Mouse (Mus musculus): ENCODE data around the gene Acot7. TPM values are rescaled to one million over a fixed set of nuclear protein-coding genes. Genes with fewer than 3 reads are reported as not detected.
A peak's percentile ranks its signal among the peaks of the same experiment; 100 is the strongest.

The Acot7 gene
- polyA plus RNA-seq, 1 experiment: 167 TPM

DNA sequence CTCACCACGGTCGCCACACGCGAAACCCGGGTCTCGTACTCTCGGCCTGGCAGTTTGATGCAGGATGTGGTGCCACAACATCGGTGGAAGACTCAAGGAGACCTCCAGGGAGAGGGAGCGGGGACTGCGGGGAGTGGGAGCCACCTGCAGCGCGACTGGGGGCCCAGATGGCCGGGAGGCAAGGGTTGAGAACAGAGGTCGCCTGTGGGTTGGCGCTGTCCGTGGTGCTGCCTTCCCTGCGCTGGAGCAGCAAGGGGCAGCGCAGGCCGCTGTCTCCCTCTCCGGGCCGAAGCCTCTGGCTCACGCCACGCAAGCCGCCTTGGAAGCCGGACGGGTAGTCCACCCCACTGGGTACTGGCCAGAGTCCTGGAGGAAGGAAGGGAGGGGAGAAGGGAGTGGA is 109.0 kb downstream of the Acot7 start:
- Histone ChIP-seq H3K27me3 (ENCODE audit: control insufficient read depth, insufficient read depth, insufficient read length) (peaks cover 57% of the 10 kb centered on the region), H3K79me2 (ENCODE audit: control insufficient read depth, insufficient read depth) (no peaks in the 10 kb centered on the region), H3K4me3 (no peak overlapping the region), H3K36me3 (ENCODE audit: control insufficient read depth, insufficient read depth) (no peaks in the 10 kb centered on the region), H3ac (ENCODE audit: control insufficient read depth, insufficient read length) (no peak overlapping the region), H3K4me2 (ENCODE audit: low read depth) (no peak overlapping the region)
- TF ChIP-seq E2F4 (IDR thresholded peaks at IDR 0.05; ENCODE audit: insufficient read depth): no peak
- peak; percentile 98 for TF ChIP-seq REST (IDR thresholded peaks at IDR 0.05; ENCODE audit: insufficient read depth, insufficient read length)
- TF ChIP-seq TCF12 (IDR thresholded peaks at IDR 0.05; ENCODE audit: insufficient read depth, poor library complexity, severe bottlenecking): no peak
- TF ChIP-seq MYOD1 (IDR thresholded peaks at IDR 0.05; ENCODE audit: control insufficient read depth in 1 of 3, insufficient read length in 2 of 3, low read depth in 2 of 3): peak in 1 of 3 experiments; percentile 41
- TF ChIP-seq MYOG (IDR thresholded peaks at IDR 0.05; ENCODE audit: control insufficient read depth in 1 of 3, insufficient read depth in 1 of 3, insufficient read length in 2 of 3, low read depth in 2 of 3): peak in 2 of 3 experiments; percentile 27 to 55
- TF ChIP-seq POLR2AphosphoS2 (IDR thresholded peaks at IDR 0.05; ENCODE audit: insufficient read length, low read depth): no peak
- TF ChIP-seq POLR2A (IDR thresholded peaks at IDR 0.05; ENCODE audit: insufficient read length, low read depth): no peak
- TF ChIP-seq TCF3 (IDR thresholded peaks at IDR 0.05; ENCODE audit: insufficient read length, low read depth): no peak

GRCm38 (mm10) chr4:152287317-152288120 is 109.6 kb downstream of the Acot7 start:
- no peak overlapping the region for H3K4me3 ChIP-seq
- no peaks in the 10 kb centered on the region for H3K79me2 ChIP-seq (ENCODE audit: control insufficient read depth, insufficient read depth)
- peak; percentile 14 for TF ChIP-seq REST (IDR thresholded peaks at IDR 0.05; ENCODE audit: insufficient read depth, insufficient read length)
- no peak for TF ChIP-seq TCF12 (IDR thresholded peaks at IDR 0.05; ENCODE audit: insufficient read depth, poor library complexity, severe bottlenecking)
- no peaks in the 10 kb centered on the region for H3K36me3 ChIP-seq (ENCODE audit: control insufficient read depth, insufficient read depth)
- H3ac ChIP-seq (ENCODE audit: control insufficient read depth, insufficient read length): no peak overlapping the region
- H3K27me3 ChIP-seq (ENCODE audit: control insufficient read depth, insufficient read depth, insufficient read length): peaks cover 63% of the 10 kb centered on the region
- H3K4me2 ChIP-seq (ENCODE audit: low read depth): no peak overlapping the region

- Histone ChIP-seq H3K36me3 (ENCODE audit: control insufficient read depth, insufficient read depth) (no peaks in the 10 kb centered on the region), H3K4me2 (ENCODE audit: low read depth) (no peak overlapping the region), H3ac (ENCODE audit: control insufficient read depth, insufficient read length) (no peak overlapping the region), H3K79me2 (ENCODE audit: control insufficient read depth, insufficient read depth) (no peaks in the 10 kb centered on the region), H3K4me3 (no peak overlapping the region), H3K27me3 (ENCODE audit: control insufficient read depth, insufficient read depth, insufficient read length) (peaks cover 65% of the 10 kb centered on the region)
- TF ChIP-seq E2F4 (IDR thresholded peaks at IDR 0.05; ENCODE audit: insufficient read depth): no peak
These were observed 110.5 kb downstream of the Acot7 start for GRCm38 (mm10) chr4:152288398-152288945.

- no peak for TF ChIP-seq USF1 (IDR thresholded peaks at IDR 0.05; ENCODE audit: low read depth)
- TF ChIP-seq TCF12 (IDR thresholded peaks at IDR 0.05; ENCODE audit: insufficient read depth, poor library complexity, severe bottlenecking): no peak
- no peak for TF ChIP-seq MAX (IDR thresholded peaks at IDR 0.05; ENCODE audit: low read depth)
- no peak for TF ChIP-seq CEBPB (IDR thresholded peaks at IDR 0.05; ENCODE audit: insufficient read depth, poor library complexity, severe bottlenecking)
- TF ChIP-seq SRF (IDR thresholded peaks at IDR 0.05; ENCODE audit: control insufficient read depth, insufficient read length, low read depth): no peak
- no peak for TF ChIP-seq MYOD1 (IDR thresholded peaks at IDR 0.05; ENCODE audit: control insufficient read depth in 1 of 3, insufficient read length in 2 of 3, low read depth in 2 of 3)
- no peak for TF ChIP-seq POLR2AphosphoS2 (IDR thresholded peaks at IDR 0.05; ENCODE audit: insufficient read length, low read depth)
- no peak for TF ChIP-seq TCF3 (IDR thresholded peaks at IDR 0.05; ENCODE audit: insufficient read length, low read depth)
- H3ac ChIP-seq (ENCODE audit: control insufficient read depth, insufficient read length): no peak overlapping the region
- H3K27me3 ChIP-seq (ENCODE audit: control insufficient read depth, insufficient read depth, insufficient read length): peaks cover 67% of the 10 kb centered on the region
- H3K36me3 ChIP-seq (ENCODE audit: control insufficient read depth, insufficient read depth): no peaks in the 10 kb centered on the region
- no peaks in the 10 kb centered on the region for H3K79me2 ChIP-seq (ENCODE audit: control insufficient read depth, insufficient read depth)
- H3K4me2 ChIP-seq (ENCODE audit: low read depth): no peak overlapping the region
- no peak overlapping the region for H3K4me3 ChIP-seq
These were observed 112.5 kb downstream of the Acot7 start for GRCm38 (mm10) chr4:152290385-152290784.

DNA sequence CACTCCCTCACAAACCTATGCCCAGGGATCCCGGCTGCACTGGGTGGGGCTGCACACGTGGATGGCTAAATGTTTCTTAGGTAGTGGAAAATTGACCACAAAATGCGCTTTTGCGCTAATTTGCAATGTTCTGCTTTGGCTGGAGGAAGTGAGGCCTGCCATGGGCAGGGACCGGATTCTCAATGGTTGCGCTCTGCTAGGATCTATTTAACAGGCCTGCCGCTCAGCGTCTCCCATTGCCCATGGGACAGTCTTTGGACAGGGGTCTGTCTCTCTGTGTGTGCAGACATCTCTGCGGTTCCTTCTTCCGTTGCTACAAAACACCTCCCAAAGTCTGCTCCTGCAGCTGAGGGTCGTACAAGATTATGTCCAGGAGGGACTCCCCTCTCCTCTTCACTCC is 113.1 kb downstream of the Acot7 start:
- peaks cover 66% of the 10 kb centered on the region for H3K27me3 ChIP-seq (ENCODE audit: control insufficient read depth, insufficient read depth, insufficient read length)

DNA sequence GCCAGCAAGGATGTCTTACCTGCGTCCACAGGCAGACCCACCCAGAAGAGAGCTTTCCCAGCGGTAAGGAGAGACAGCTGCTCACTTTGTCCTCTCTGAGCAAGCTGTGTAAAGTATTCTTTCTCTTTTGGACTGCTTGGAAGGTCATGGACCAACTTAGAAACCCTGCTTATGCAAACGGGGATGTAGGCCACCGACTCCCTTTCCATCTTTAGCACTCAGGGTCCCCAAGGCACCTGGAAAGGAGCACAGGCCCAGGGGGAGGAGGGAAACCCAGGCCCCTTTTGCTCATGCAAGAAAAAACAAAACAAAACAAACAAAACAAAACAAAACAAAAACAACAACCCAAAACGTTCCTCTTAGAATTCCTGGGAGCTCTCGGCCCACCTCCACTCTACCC is 113.6 kb downstream of the Acot7 start, which contains the start of gene Hes3:
Hes3 (minus strand) TSS at position 101 of the 400 bp plus-strand sequence.
- peak within 1 kb of the TSS; percentile 6 for H3K4me2 ChIP-seq (ENCODE audit: low read depth)
- no peaks in the 10 kb centered on the region for H3K36me3 ChIP-seq (ENCODE audit: control insufficient read depth, insufficient read depth)
- no peak within 1 kb of the TSS for H3ac ChIP-seq (ENCODE audit: control insufficient read depth, insufficient read length)
- no peak within 1 kb of the TSS for H3K4me3 ChIP-seq
- peaks cover 60% of the 10 kb centered on the region for H3K27me3 ChIP-seq (ENCODE audit: control insufficient read depth, insufficient read depth, insufficient read length)
- TF ChIP-seq TCF3 (IDR thresholded peaks at IDR 0.05; ENCODE audit: insufficient read length, low read depth) (no peak), MAX (IDR thresholded peaks at IDR 0.05; ENCODE audit: low read depth) (no peak), SRF (IDR thresholded peaks at IDR 0.05; ENCODE audit: control insufficient read depth, insufficient read length, low read depth) (no peak), CEBPB (IDR thresholded peaks at IDR 0.05; ENCODE audit: insufficient read depth, poor library complexity, severe bottlenecking) (no peak), REST (IDR thresholded peaks at IDR 0.05; ENCODE audit: insufficient read depth, insufficient read length) (no peak), TCF12 (IDR thresholded peaks at IDR 0.05; ENCODE audit: insufficient read depth, poor library complexity, severe bottlenecking) (no peak), E2F4 (IDR thresholded peaks at IDR 0.05; ENCODE audit: insufficient read depth) (no peak), MYOG (IDR thresholded peaks at IDR 0.05; ENCODE audit: control insufficient read depth in 1 of 3, insufficient read depth in 1 of 3, insufficient read length in 2 of 3, low read depth in 2 of 3) (no peak)
- no peaks in the 10 kb centered on the region for H3K79me2 ChIP-seq (ENCODE audit: control insufficient read depth, insufficient read depth)

More for the DNA sequence above, 113.1 kb downstream of the Acot7 start:
- no peak overlapping the region for H3ac ChIP-seq (ENCODE audit: control insufficient read depth, insufficient read length)
- H3K4me2 ChIP-seq (ENCODE audit: low read depth): no peak overlapping the region
- no peak overlapping the region for H3K4me3 ChIP-seq
- TF ChIP-seq TCF3 (IDR thresholded peaks at IDR 0.05; ENCODE audit: insufficient read length, low read depth): no peak
- TF ChIP-seq USF1 (IDR thresholded peaks at IDR 0.05; ENCODE audit: low read depth): no peak
- H3K79me2 ChIP-seq (ENCODE audit: control insufficient read depth, insufficient read depth): no peaks in the 10 kb centered on the region
- no peaks in the 10 kb centered on the region for H3K36me3 ChIP-seq (ENCODE audit: control insufficient read depth, insufficient read depth)

All from myocyte (in vitro differentiated cells).